Mouse (Mus musculus) ES-Bruce4 (cell line): ENCODE results near the gene 5730522E02Rik. TPM values are rescaled to one million over a fixed set of nuclear protein-coding genes. Genes with fewer than 3 reads are reported as not detected.
A peak's percentile ranks its signal among the peaks of the same experiment; 100 is the strongest.

ENCODE experiments used
- H3K27ac ChIP-seq: 2 replicates; pipeline ENCODE4 v1.5.1; 2012; ENCODE audit warnings: low read length, inconsistent platforms; ENCODE audit not compliant: insufficient read depth
- H3K27me3 ChIP-seq: 2 replicates; pipeline ENCODE4 v1.6.1; 2012; ENCODE audit warnings: mild to moderate bottlenecking, low read length, inconsistent platforms; ENCODE audit not compliant: control insufficient read depth, poor library complexity, insufficient read depth, severe bottlenecking
- H3K36me3 ChIP-seq: 2 replicates; pipeline ENCODE4 v1.6.1; 2012; ENCODE audit warnings: inconsistent platforms, mild to moderate bottlenecking, low read length, moderate library complexity; ENCODE audit not compliant: control insufficient read depth, poor library complexity, insufficient read depth, severe bottlenecking
- H3K4me1 ChIP-seq: one replicate; pipeline ENCODE4 v1.8.1; 2011; ENCODE audit warnings: low read length; ENCODE audit not compliant: control insufficient read depth, insufficient read depth
- H3K4me3 ChIP-seq: 2 replicates; pipeline ENCODE4 v1.5.1; 2011; ENCODE audit warnings: low read depth, mild to moderate bottlenecking, low read length
- H3K9ac ChIP-seq: 2 replicates; pipeline ENCODE4 v1.6.1; 2012; ENCODE audit warnings: low read depth, mild to moderate bottlenecking, inconsistent platforms; ENCODE audit not compliant: poor library complexity, severe bottlenecking
- H3K9me3 ChIP-seq: replicated peaks from 2 replicates; pipeline ENCODE4 v1.6.1; 2012; ENCODE audit warnings: mild to moderate bottlenecking, low read length, inconsistent platforms; ENCODE audit not compliant: control insufficient read depth, poor library complexity, insufficient read depth, severe bottlenecking
- CTCF ChIP-seq: IDR thresholded peaks from one replicate; pipeline ENCODE4 v1.8.1; 2011; ENCODE audit warnings: low read depth, low read length
- EP300 ChIP-seq: IDR thresholded peaks from 2 replicates; pipeline ENCODE4 v1.6.1; 2011; ENCODE audit warnings: low read depth, low read length; ENCODE audit not compliant: insufficient read depth
- POLR2A ChIP-seq: IDR thresholded peaks from one replicate; pipeline ENCODE4 v1.8.1; 2011; ENCODE audit warnings: low read length; ENCODE audit not compliant: insufficient read depth
- polyA plus RNA-seq: library from polyadenylated mRNA; stranded (reverse); fragments of >200 nt; gene quantifications from 2 replicates; pipeline ENCODE4 v1.2.4, GENCODE M21; 2011; ENCODE audit warnings: low read depth; ENCODE audit not compliant: missing spikeins, insufficient read depth, insufficient read length

The 5730522E02Rik gene
- polyA plus RNA-seq, 1 experiment: not detected

- H3K4me1 ChIP-seq: no peaks in the 10 kb centered on the region
- peaks cover 13% of the 10 kb centered on the region for H3K9me3 ChIP-seq
- H3K27me3 ChIP-seq: no peaks in the 10 kb centered on the region
- H3K9ac ChIP-seq: no peak overlapping the region
- peak overlapping the region; percentile 74; the same call in 1 of the 2 replicates for H3K27ac ChIP-seq
- no peaks in the 10 kb centered on the region for H3K36me3 ChIP-seq
- no peak for TF ChIP-seq EP300
- TF ChIP-seq POLR2A: no peak
- TF ChIP-seq CTCF: no peak
- H3K4me3 ChIP-seq: no peak overlapping the region
Observed at GRCm38 (mm10) chr11:26167609-26167971, 43.0 kb downstream of the 5730522E02Rik start.

- Histone ChIP-seq H3K4me3 (no peak overlapping the region), H3K9me3 (peaks cover 13% of the 10 kb centered on the region), H3K27ac (peak overlapping the region; percentile 74), H3K9ac (no peak overlapping the region), H3K4me1 (no peaks in the 10 kb centered on the region), H3K27me3 (no peaks in the 10 kb centered on the region), H3K36me3 (no peaks in the 10 kb centered on the region)
- TF ChIP-seq CTCF (no peak), EP300 (no peak), POLR2A (no peak)
Observed at GRCm38 (mm10) chr11:26166966-26167608, 43.5 kb downstream of the 5730522E02Rik start.

- H3K27me3 ChIP-seq: no peaks in the 10 kb centered on the region
- H3K36me3 ChIP-seq: no peaks in the 10 kb centered on the region
- no peak for TF ChIP-seq CTCF
- no peak for TF ChIP-seq POLR2A
- no peak for TF ChIP-seq EP300
- peaks cover 13% of the 10 kb centered on the region for H3K9me3 ChIP-seq
- no peak overlapping the region for H3K27ac ChIP-seq
- no peak overlapping the region for H3K9ac ChIP-seq
- no peaks in the 10 kb centered on the region for H3K4me1 ChIP-seq
- no peak overlapping the region for H3K4me3 ChIP-seq
Observed at GRCm38 (mm10) chr11:26164651-26165259, 45.8 kb downstream of the 5730522E02Rik start.

GRCm38 (mm10) chr11:26161354-26161753 is 49.2 kb downstream of the 5730522E02Rik start:
- no peak overlapping the region for H3K9ac ChIP-seq
- H3K36me3 ChIP-seq: no peaks in the 10 kb centered on the region
- H3K4me1 ChIP-seq: no peaks in the 10 kb centered on the region
- H3K27me3 ChIP-seq: no peaks in the 10 kb centered on the region
- TF ChIP-seq EP300 (no peak), CTCF (no peak), POLR2A (no peak)
- H3K9me3 ChIP-seq: no peaks in the 10 kb centered on the region
- H3K4me3 ChIP-seq: no peak overlapping the region
- H3K27ac ChIP-seq: no peak overlapping the region

GRCm38 (mm10) chr11:26159033-26159432 is 51.5 kb downstream of the 5730522E02Rik start:
- TF ChIP-seq EP300 (no peak), POLR2A (no peak), CTCF (no peak)
- H3K9ac ChIP-seq: no peak overlapping the region
- no peaks in the 10 kb centered on the region for H3K36me3 ChIP-seq
- no peaks in the 10 kb centered on the region for H3K27me3 ChIP-seq
- no peaks in the 10 kb centered on the region for H3K4me1 ChIP-seq
- no peak overlapping the region for H3K27ac ChIP-seq
- no peaks in the 10 kb centered on the region for H3K9me3 ChIP-seq
- H3K4me3 ChIP-seq: no peak overlapping the region

- Histone ChIP-seq H3K4me1 (no peaks in the 10 kb centered on the region), H3K4me3 (no peak overlapping the region), H3K9ac (no peak overlapping the region), H3K27ac (no peak overlapping the region), H3K27me3 (no peaks in the 10 kb centered on the region), H3K9me3 (no peaks in the 10 kb centered on the region), H3K36me3 (no peaks in the 10 kb centered on the region)
- TF ChIP-seq CTCF: no peak
Observed at GRCm38 (mm10) chr11:26140024-26140423, 70.5 kb downstream of the 5730522E02Rik start.
